Mouse (Mus musculus) G1E (cell line): ENCODE results near the gene Defb21. TPM values are rescaled to one million over a fixed set of nuclear protein-coding genes. Genes with fewer than 3 reads are reported as not detected.

ENCODE experiments used
- ATAC-seq: 2 replicates; pipeline ENCODE4 v1.8.0; 2016; ENCODE audit warnings: mild to moderate bottlenecking; ENCODE audit not compliant: insufficient number of reproducible peaks, poor library complexity, low FRiP score, severe bottlenecking; ENCODE audit errors: extremely low read depth
- DNase-seq: peaks from one replicate; pipeline ENCODE4 v3.0.0; 2012; ENCODE audit warnings: low spot score
- H3K27me3 ChIP-seq: 2 replicates; pipeline ENCODE4 v1.6.1; 2012; ENCODE audit warnings: mild to moderate bottlenecking, low read length, inconsistent platforms; ENCODE audit not compliant: insufficient read depth
- H3K36me3 ChIP-seq: replicated peaks from 2 replicates; pipeline ENCODE3; 2012; ENCODE audit warnings: mild to moderate bottlenecking, inconsistent platforms
- H3K4me1 ChIP-seq: 2 replicates; pipeline ENCODE4 v1.6.1; 2012; ENCODE audit warnings: low read depth, low read length, inconsistent platforms, mixed read lengths; ENCODE audit not compliant: insufficient read depth
- H3K4me3 ChIP-seq: 2 replicates; pipeline ENCODE4 v1.5.1; 2012; ENCODE audit warnings: low read depth, mild to moderate bottlenecking, inconsistent platforms, low read length, moderate library complexity, mixed read lengths
- H3K9me3 ChIP-seq: replicated peaks from 2 replicates; pipeline ENCODE4 v1.6.1; 2012; ENCODE audit warnings: inconsistent platforms
- CTCF ChIP-seq: IDR thresholded peaks from 2 replicates; pipeline ENCODE4 v1.5.1; 2012; ENCODE audit warnings: low read depth, low read length, inconsistent platforms, mixed read lengths
- GATA1 ChIP-seq: IDR thresholded peaks from 2 replicates; pipeline ENCODE4 v1.6.1; 2012; ENCODE audit warnings: borderline replicate concordance, low read length, inconsistent platforms, mixed read lengths
- GATA2 ChIP-seq: IDR thresholded peaks from 2 replicates; pipeline ENCODE4 v1.6.1; 2012; ENCODE audit warnings: low read depth, low read length, inconsistent platforms, borderline replicate concordance
- POLR2AphosphoS5 ChIP-seq: IDR thresholded peaks from 2 replicates; pipeline ENCODE4 v1.6.1; 2012; ENCODE audit warnings: low read depth, low read length, inconsistent platforms; ENCODE audit not compliant: insufficient replicate concordance
- TAL1 ChIP-seq: conservative IDR thresholded peaks from 2 replicates; pipeline ENCODE4 v1.6.1; 2012; ENCODE audit warnings: low read depth, low read length, inconsistent platforms, mixed read lengths
- polyA plus RNA-seq: library from polyadenylated mRNA; stranded (reverse); fragments of >175 nt; gene quantifications from 2 replicates; pipeline ENCODE4 v1.2.3, GENCODE M21; 2012
- total RNA-seq, 2 experiments: library from RNA; stranded (forward) in 1 of 2; stranded (reverse) in 1 of 2; fragments of 200-1000 nt in 1 of 2; fragments of >200 nt in 1 of 2; fragmentation: Nextera tagmentation in 1 of 2; gene quantifications; 2 replicates each; pipeline ENCODE4 v1.2.3; 2014 to 2017

The Defb21 gene
- total and polyA plus RNA-seq, 3 experiments: not detected

DNA sequence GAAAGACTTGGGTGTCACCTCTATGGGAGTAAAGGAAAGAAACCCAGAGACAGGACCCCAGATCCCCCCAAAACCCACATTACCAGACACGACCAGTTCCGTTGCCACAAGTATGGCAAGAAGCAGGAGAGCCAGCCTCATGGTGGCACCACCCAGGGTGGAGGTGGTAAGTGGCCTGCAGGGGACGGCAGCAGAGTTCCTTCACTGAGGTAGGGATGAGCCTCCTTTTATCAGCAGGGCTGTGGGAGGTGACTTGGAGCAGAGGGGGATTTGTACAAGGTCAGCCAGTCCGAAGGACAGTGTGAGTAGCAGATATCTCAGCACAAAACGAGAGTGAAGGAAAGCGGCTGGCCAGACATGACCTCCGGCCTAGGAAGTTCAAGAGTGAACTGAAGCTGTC lies 7.6 kb downstream of the Defb21 start, which contains the start of gene Defb19:
Gene Defb19 (minus strand): TSS at position 206 of the 400 bp plus-strand sequence.
- Histone ChIP-seq H3K27me3 (peaks cover 5% of the 10 kb centered on the region), H3K4me3 (no peak within 1 kb of the TSS), H3K9me3 (no peaks in the 10 kb centered on the region), H3K4me1 (no peaks in the 10 kb centered on the region), H3K36me3 (no peaks in the 10 kb centered on the region)
- ATAC-seq: no peak
- TF ChIP-seq GATA1 (no peak), GATA2 (no peak), TAL1 (no peak), CTCF (no peak), POLR2AphosphoS5 (no peak)
- DNase-seq: no peak

- no peaks in the 10 kb centered on the region for H3K4me1 ChIP-seq
- TF ChIP-seq GATA2: no peak
- TF ChIP-seq CTCF: no peak
- TF ChIP-seq GATA1: no peak
- no peak for TF ChIP-seq POLR2AphosphoS5
- TF ChIP-seq TAL1: no peak
- ATAC-seq (no peak), DNase-seq (no peak)
- H3K9me3 ChIP-seq: no peaks in the 10 kb centered on the region
- peaks cover 5% of the 10 kb centered on the region for H3K27me3 ChIP-seq
- H3K36me3 ChIP-seq: no peaks in the 10 kb centered on the region
- H3K4me3 ChIP-seq: no peak overlapping the region
These were observed 8.1 kb downstream of the Defb21 start for GRCm38 (mm10) chr2:152580612-152581011.

- TF ChIP-seq GATA2 (no peak), POLR2AphosphoS5 (no peak), GATA1 (no peak), TAL1 (no peak), CTCF (no peak)
- no peak for ATAC-seq
- Histone ChIP-seq H3K4me3 (no peak overlapping the region), H3K27me3 (peaks cover 5% of the 10 kb centered on the region), H3K36me3 (no peaks in the 10 kb centered on the region), H3K4me1 (no peaks in the 10 kb centered on the region), H3K9me3 (no peaks in the 10 kb centered on the region)
- DNase-seq: peak; percentile 11
These were observed 14.5 kb downstream of the Defb21 start for GRCm38 (mm10) chr2:152586926-152587560.

- H3K27me3 ChIP-seq: peaks cover 5% of the 10 kb centered on the region
- ATAC-seq (no peak), DNase-seq (no peak)
- no peaks in the 10 kb centered on the region for H3K9me3 ChIP-seq
- TF ChIP-seq GATA1 (no peak), GATA2 (no peak), POLR2AphosphoS5 (no peak), CTCF (no peak), TAL1 (no peak)
- H3K36me3 ChIP-seq: no peaks in the 10 kb centered on the region
- H3K4me3 ChIP-seq: no peak overlapping the region
- no peaks in the 10 kb centered on the region for H3K4me1 ChIP-seq
These were observed 15.9 kb downstream of the Defb21 start for GRCm38 (mm10) chr2:152588450-152588849.

GRCm38 (mm10) chr2:152589021-152589420 lies 16.5 kb downstream of the Defb21 start:
- peaks cover 4% of the 10 kb centered on the region for H3K27me3 ChIP-seq
- H3K4me3 ChIP-seq: no peak overlapping the region
- ATAC-seq (no peak), DNase-seq (no peak)
- TF ChIP-seq GATA1: no peak
- no peak for TF ChIP-seq TAL1
- no peak for TF ChIP-seq GATA2
- TF ChIP-seq POLR2AphosphoS5: no peak
- TF ChIP-seq CTCF: no peak
- no peaks in the 10 kb centered on the region for H3K36me3 ChIP-seq
- H3K4me1 ChIP-seq: no peaks in the 10 kb centered on the region
- no peaks in the 10 kb centered on the region for H3K9me3 ChIP-seq

DNA sequence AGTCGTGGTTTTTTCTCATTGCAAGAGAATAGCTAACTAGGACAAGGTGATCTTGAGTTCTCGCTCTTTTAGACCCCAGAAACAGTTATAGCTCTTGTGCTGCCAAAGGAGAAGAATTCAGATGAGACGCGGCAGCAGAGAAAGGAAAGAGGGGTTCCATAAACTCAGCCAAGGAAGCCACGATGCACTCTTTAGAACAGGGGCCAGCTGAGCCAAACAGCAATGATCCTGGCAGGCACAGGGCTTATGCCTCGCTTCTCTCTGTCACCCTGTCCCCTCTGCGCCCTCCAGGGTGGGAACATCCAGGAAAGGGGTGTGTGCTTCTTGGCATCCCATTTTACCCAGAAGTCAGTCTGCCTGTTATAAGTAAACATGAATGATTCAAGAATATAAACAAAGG lies 26.8 kb downstream of the Defb21 start, which contains the start of gene Defb45:
Gene Defb45 (minus strand): TSS at position 101 of the 400 bp plus-strand sequence.
- peaks cover 9% of the 10 kb centered on the region for H3K9me3 ChIP-seq
- no peak within 1 kb of the TSS for H3K4me3 ChIP-seq
- DNase-seq (no peak), ATAC-seq (no peak)
- TF ChIP-seq TAL1: no peak
- TF ChIP-seq GATA2: no peak
- no peak for TF ChIP-seq CTCF
- TF ChIP-seq POLR2AphosphoS5: no peak
- no peak for TF ChIP-seq GATA1
- H3K4me1 ChIP-seq: no peaks in the 10 kb centered on the region
- H3K36me3 ChIP-seq: no peaks in the 10 kb centered on the region
- peaks cover 2% of the 10 kb centered on the region; the same call in 1 of the 2 replicates for H3K27me3 ChIP-seq
